Mouse (Mus musculus) layer of hippocampus, postnatal 14 days (tissue): Measurements from ENCODE around the gene Olfm1. TPM values are rescaled to one million over a fixed set of nuclear protein-coding genes. Genes with fewer than 3 reads are reported as not detected.
A peak's percentile ranks its signal among the peaks of the same experiment; 100 is the strongest.

Source experiments
- DNase-seq, 2 experiments: peaks; one replicate each; pipeline ENCODE4 v3.0.0; 2021 to 2022; ENCODE audit warnings: low spot score in 2 of 2, mixed read lengths in 1 of 2
- total RNA-seq, 2 experiments: library from RNA; stranded (reverse); gene quantifications; 2 replicates each; pipeline ENCODE4 v1.2.3; 2021

Gene Olfm1
- total RNA-seq, 2 experiments from 2014 or later: 1,124 to 1,184 TPM

DNA sequence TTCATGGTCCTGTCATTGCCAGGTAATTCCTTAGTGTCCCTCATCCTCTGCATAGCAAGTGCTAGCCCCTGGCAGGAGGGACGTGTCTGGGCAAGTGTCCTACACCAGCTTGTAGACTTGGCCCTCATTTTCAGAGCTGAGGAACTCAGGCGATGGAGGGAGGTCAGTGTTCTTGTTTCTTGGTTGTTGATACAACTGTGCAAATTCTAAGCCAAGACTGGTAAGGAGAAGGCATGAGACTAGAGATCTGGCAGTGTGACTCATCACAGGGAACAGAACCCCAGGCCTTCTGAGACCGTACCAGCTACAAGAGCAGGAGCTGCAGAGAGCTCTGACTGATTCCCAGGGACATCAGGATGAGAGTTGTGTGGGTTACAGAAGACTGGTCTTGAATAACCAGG lies 8.6 kb downstream of the Olfm1 start:
- DNase-seq: no peak

DNA sequence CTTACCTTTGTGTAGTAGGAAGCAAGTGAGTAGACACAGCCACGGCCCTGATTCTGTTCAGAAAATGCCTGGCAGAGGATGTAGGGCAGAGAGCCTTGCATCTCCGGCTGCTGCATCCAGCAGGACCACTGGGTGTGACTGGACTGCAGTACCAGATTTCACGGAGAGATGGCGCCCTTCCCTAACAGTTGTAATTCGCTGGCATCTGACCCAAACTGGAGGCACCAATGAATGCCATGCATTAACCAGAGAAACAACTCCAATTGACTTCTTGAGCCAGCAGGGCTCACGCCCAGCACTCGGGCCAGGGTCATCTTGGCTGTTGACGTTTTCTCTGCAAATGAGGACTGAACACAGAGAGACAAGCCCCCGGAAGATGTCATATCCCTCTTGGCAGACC lies 11.4 kb downstream of the Olfm1 start:
- peak; percentile 96 to 97 for DNase-seq

DNA sequence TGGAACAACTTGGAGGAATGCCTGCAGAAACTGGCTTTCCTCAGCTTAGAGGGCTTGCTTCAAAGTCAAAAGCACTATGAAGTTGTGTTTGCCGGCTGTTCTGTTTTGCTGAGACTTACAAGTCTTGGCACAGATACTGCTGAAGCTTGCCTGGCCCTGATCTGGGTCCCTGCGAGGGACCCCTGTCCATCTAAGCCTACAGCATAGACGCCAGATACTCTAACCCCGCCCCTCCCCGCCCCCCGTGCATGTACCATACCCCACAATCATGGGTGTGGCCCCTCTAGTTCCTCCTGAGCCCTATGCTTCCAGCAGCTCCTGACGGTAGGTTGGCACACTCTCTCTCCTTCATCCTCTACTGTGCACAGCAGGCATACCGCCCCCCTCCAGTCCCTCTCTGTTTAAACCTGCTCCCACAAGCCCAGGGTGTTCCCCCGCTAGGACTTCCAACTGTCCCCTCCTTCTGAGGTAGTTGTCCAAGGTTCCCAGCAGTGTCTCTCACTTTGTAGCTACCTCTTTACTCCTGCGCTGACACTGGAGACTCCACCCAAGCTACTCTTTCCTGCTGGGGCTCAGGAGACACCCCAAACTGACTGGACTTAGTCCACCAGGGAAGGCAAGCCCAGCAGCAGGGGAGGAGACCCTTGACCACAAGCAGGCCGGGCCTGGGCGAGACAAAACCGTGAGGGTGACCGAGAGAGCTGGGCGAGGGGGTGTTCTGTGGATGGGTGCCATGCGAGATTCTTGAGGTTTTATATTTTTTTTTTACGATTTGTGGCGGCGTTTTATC lies 12.1 kb downstream of the Olfm1 start:
- DNase-seq: no peak

DNA sequence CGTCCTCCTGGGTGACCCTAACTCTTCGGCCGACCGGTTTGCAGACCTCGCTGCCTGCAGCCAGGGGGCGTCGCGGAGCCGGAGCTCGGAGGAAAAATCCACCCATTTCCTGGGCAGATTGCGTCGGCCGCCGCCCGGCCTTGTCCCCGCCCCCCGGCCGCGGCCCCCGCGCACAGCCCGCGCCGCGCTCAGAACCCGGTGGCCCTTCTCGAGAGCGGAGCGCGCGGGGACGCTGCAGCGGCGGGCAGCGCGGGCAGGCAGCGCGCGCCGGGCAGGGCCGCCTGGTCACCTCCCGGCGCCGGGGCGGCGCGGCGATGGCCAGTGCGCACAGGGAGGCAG lies 12.6 kb downstream of the Olfm1 start:
- peak; percentile 77 to 88 for DNase-seq

DNA sequence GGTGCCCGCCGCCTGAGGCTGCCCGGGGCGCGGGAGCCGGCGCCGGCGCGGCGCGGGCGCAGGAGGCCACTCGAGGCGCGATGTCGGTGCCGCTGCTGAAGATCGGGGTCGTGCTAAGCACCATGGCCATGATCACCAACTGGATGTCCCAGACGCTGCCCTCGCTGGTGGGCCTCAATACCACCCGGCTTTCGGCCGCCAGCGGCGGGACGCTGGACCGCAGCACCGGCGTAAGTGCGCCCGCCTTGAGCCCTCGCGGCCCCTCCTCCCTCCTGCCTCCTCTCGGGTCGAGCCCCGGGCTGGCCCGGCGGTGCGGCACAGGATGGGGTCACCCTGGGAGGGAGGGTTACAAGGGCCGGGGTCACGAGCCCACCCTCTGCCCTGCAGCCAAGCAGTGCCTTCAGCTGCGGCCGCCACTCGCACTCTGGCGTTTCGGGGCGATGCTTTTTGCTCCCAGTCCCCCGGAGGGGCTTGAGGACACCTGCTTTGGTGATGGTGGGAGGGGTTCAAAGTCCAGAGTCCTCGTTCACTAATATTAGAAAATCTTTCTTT lies 13.2 kb downstream of the Olfm1 start:
- no peak for DNase-seq

DNA sequence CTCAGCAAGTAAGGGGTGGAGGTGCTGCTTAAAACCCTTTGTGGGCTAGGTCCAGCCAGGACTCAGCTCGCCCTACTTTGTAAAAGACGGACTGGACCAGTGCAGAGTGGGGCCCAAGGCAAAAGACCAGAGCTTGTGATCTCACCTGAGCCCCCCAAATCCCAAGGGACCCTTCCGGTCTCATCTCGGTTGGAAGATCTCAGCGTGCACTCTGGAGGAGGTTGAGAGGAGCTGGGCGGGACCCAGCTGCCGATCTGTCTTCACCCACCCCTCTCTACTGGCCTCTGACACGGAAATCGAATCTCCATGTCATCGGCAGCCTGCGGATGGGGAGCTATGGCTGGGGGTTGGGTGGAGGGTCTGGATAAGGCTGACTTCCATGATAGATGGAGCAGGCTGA lies 13.7 kb downstream of the Olfm1 start:
- no peak for DNase-seq

DNA sequence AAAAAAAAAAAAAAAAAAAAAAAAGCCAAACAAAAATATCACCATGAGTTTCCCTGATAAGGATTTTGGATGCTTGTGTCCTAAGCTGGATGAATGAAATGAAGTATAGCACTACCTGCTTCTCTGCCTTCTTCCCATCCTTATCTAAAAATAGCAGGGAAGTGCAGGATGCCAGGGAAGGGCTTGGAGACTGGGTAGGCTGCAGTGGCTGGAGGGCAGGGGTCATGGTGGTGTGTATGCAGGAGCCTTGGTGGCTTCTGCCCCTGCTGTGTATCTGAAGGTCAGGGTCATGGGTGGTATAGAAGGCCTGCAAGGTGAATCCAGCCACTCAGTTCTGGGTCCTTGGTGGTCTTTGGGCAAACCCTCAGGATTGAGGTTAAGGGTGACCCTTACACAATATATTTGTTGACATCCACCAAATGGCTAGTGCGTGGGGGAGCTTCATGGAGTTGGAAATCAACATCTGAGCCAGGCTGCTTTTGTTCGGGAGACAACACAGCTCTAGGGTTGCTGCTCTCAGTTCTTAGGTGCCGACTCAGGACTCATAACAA lies 14.5 kb downstream of the Olfm1 start:
- DNase-seq: no peak

DNA sequence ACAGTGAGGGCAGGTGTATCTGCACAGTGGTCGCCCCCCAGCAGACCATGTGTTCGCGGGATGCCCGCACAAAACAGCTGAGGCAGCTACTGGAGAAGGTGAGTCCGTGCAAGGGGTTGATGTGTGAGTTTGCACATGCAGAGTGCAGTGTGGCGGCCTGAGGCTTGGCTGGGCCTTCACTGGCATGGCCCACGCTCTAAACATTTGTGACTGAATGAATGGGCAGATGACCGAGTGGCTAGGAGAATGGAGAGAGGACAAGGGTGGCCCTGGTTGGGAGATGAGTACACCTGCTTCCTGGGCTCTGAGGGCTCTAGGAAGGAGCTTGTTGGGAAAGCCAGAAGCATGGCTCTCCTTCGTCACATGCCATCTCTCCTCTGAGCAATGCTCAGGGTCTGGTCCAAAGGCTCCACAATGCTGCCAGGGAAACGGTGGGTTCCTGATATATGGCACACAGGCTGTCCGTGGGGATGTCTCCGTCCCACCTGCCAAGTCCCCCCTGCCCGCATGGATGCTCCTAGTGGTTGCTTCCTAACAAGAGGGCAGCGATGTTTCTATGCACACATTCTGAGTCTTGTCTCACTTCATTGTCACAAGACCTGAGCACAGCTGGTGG lies 15.4 kb downstream of the Olfm1 start:
- no peak for DNase-seq

DNA sequence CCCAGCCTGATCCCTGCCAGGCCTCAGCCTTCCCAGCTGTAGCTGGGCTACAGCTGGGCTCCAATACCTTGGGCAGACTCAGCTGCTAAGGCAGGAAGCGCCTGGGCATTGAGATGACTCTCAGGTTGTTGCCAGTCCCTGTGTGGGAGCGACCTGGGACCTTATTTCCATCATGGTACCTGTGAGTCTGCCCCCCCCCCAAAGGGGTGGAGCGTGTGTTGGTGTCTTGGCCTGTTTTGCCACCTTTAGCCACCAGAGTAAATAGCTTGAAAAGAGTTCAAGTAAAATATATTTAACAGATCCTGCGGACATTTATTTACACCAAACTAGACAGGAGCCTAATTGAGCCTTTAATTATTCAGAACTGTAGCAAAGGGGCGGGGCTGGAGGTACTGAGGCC lies 16.4 kb downstream of the Olfm1 start:
- DNase-seq: no peak

DNA sequence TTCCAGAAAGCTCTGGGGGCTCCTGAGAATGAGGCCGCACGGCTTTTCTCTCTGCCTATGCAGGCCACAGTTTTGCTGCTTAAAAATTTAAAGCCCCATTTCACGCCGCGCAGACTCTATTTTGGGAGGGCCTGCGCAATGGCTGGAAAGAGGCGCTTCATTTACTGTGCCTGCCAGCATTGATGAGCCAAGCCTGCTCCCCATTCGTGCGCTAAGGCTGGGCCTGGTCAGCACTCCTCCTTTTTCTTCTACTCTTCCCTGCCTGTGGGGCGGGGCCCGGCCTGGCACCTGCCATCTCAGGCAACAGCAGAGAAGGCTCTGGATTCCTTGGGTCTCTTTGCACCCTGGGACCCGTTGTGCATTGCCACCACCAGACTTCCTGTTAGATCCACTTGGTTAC lies 16.9 kb downstream of the Olfm1 start:
- DNase-seq: no peak

DNA sequence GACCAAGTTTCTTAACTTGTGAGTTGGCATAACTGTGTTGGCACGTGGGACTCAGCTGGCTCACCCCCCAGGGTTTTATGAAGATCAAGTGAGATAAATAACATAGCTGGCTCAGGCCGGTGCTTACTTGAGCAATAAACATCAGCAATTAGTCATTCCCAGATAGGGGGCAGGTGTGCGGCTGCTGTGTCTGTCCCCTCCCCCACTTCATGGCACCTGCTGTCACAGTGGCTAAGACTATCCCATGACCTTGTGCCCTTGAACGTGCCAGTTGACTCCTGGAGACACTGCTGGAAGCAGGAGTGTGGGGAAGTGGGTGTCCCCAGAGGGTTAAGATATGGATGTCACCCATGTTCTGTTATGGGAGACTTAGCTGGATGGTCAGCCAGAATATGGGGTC lies 17.5 kb downstream of the Olfm1 start:
- DNase-seq: no peak

DNA sequence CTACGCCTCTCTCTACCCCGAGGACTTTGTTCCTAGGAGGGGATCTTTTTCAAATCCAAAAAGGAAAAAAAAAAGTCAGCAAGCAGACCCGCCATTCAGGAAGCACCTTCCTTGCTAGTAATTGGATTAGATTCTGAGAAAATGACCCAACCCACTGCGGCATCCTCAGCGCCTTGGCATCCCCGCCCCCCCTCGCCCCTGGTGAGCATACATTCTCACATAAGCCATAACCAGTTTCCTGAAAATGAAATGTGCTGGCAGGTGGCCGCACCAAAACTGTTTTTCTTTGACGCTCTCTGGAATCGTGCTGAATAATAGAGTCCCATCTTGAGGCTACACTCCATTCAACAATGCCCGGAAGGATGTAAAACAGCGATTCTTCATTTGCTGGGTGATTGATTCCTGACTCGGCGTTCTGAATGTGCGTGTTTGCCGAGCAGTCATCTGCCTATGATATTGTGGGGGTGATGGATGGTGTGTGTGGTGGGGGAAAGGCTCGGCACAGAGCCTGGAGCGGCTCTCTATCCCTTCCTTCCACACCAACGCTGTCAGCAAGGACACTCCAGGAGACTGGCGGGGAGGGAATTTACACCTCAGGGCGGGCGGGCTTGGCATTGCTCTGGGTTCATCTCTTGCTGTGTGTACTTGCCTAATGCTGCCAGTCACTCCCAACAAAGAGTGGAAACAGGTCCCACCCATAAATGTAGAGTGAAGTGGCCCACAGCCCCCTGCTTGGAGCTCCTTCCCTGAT lies 18.9 kb downstream of the Olfm1 start:
- DNase-seq: no peak

DNA sequence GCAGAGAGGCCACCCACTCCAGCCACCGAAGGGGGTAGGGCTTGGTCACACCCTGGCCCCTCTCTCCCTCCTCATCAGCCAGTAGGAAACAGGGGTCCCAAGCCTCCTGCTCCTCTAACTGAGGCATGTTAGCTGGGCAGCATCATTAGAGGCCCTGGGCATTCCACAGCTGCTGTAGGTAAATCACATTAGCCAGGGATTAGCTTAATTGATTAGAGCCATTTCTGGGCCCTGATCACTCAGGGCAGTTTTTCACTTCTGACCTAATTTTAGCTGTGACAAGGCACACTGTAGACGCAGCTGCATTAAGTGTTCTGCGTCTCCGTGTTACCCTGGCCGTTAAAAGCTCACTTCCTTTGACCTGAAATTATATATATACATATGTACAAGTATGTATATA lies 20.1 kb downstream of the Olfm1 start:
- no peak for DNase-seq

DNA sequence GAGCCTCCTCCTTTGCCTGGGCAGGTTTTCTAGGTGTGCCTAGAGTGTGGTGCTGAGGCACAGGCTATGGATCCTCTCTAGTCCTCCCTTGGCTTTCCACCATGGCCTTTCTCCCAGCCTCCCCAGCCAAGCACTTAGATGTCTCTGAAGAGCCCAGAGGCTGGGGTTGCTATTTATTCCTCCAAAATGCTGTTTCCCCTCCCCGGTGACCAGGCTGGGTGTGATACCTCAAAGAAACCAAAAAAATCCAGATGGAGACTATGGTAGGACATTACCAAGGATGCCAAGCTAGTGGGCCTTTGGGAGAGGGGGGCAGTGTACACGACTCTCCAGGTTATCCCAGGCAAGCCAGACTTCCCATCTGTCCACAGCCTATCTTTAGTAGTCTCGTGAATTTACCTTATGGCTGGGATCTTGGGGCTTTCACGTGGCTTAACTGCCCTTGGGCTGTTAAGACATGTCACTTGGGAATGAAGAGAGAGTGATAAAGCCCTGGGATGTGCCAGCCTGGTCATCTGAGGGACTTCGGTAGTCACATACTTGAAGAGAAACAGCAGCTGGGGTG lies 23.5 kb downstream of the Olfm1 start:
- no peak for DNase-seq

DNA sequence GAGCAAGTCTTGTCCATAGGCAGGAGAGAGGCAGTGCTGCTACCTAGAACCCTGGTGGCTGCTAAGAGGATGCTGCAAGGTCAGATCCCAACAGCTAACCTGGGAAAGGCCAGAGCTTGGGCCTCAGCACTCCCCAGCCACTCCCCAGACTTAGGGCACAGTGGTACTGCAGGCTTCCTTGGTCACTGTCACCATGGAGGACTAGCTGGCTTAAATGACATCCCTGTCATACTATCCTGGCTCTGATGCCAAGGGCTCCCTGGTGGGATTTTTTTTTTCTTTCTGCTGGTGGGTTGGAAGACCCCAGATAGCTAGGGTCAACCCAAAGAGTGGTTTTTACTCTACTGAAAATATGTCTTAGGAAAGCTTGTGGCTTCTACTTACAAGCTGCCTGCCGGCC lies 25.0 kb downstream of the Olfm1 start:
- DNase-seq: no peak

DNA sequence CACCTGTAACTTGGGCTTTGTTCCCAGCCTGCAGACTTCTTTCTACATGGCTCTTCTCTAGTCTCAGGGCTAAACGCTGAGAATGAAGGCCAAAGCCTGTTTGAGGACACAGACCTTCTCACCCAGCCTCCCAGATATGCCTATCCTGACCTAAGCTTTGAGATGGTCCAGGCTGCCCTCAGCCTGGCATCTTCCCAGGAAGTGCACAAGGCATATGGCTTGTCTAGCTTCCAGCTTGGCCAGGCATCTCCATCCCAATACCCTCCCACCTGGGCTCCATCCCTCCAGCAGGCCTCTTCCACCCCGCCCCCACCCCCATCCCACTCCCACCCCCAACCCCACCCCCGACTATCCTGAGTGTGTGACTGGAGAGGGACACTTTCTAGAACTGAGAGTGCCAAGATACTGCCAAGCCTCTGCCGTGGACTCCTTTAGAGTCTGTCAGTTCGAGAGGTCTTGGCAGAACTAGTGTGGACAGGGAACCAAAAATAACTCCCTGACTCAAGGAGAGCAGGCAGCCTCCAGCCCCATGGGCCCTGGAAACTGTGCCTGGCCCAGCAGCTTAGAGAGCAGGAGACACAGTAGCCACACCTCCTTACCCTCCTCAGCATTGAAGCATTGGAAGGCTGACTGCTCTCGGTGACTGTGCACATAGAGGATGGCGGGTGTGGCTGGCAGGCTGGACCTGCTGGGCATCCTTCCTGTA lies 26.0 kb downstream of the Olfm1 start:
- no peak for DNase-seq

DNA sequence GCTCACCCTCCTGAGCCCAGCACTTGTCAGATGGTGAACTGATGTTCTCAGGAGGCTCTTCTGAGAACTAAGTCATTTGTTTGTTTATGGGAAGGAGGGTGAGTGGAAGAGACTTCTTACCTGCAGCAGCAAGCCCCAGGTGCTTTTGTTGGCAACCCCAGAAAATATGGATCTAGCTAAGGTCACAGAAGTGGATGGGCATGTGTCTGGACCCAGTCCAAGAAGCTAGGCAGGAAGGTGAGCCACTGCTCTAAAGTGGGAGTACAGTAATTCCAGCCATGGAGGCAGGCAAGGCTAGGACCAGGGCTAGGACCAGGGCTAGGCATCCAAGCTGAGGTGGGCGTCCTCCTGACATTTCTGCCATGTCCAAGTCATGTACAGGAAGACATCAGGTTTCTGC lies 26.8 kb downstream of the Olfm1 start:
- no peak for DNase-seq

DNA sequence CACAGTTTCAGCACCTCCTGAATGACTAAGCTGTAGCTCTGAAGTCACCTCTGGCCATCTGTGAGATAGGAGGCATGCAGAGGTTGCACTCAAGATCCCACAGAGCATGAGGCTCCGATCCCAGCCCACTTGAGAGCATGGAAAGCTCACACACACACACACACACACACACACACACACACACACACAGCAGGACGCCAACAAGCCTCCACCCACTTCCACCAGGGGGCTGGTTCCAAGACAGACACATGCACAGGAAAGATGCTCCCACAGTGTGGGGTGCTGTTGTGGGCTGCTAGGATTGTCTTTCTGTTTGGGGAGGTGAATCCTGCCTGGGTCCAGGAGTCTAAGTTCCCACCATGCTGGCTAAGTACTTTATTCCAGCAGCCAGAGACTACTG lies 29.0 kb downstream of the Olfm1 start:
- no peak for DNase-seq

DNA sequence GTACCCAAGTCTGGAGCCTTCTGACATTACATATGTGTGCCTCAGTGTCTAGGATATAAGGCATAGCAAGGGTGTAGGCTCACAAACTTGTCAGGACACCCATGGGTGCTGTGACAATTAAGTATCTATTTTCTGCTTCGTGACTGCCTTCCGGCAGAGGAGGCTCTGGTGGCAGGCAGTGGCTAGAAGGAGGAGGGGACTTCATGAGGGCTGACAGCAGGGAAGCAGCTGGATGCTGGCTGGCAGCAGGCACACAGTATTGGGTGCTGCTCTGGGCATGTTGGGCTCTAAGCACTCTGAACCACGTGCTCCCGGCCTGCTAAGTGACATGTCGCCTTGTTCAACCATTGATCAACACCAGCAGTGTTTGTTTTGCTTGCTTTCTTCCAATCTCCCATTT lies 32.0 kb downstream of the Olfm1 start:
- no peak for DNase-seq

DNA sequence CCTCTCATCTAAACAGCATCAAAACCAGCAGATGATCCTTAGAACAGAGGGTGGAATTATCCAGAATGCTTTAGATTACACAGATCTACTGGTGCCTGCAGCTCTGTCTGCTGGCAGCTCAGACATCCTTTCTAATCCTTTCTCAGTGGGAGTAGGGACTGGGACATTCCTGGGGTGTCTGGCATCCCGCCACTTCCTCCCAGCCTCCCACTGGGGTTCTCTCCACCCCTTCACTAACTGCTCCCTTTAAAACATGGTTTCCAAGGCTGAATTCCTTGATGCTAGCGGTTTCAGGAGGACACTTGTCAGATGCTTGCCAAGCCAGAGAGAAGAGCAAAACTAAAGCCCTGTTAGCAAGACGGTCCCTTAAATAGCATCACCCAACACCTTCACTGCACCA lies 33.1 kb downstream of the Olfm1 start:
- DNase-seq: peak in 1 of 2 experiments; percentile 65

DNA sequence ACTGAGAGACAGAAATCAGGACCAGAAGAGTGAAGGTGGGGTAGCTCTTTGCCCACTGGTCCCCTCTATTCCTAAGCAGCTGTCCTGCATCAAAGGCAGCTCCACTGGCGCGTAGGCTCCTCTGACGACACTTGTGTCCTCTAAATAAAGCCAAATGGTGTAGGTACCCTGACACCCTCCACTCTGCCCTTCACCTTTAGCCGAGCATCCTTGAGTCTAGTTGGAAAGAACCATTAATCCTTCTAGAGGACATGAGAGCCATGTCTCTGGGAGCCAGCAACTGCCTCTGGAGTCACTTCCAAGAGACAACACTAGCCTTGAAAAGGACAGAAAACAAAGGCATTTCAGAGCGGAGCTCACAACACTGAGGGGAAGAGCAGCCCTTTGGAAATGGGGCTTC lies 34.2 kb downstream of the Olfm1 start:
- no peak for DNase-seq
